Mouse (Mus musculus) urinary bladder, adult 18-20 months (tissue): ENCODE data around the gene Lrrc4.
A peak's percentile ranks its signal among the peaks of the same experiment; 100 is the strongest.

Experiments used
- DNase-seq, 2 experiments: peaks; one replicate each; pipeline ENCODE4 v3.0.0; 2022; ENCODE audit warnings: low spot score in 2 of 2, mixed read lengths in 2 of 2

Gene Lrrc4

GRCm38 (mm10) chr6:28831011-28831853 lies at the start of gene Lrrc4:
Gene Lrrc4, minus strand, starts transcription at chr6:28831747.
- no peak for DNase-seq

GRCm38 (mm10) chr6:28880909-28881308 lies 49.4 kb upstream of the Lrrc4 start:
- no peak for DNase-seq

GRCm38 (mm10) chr6:28879315-28879714 lies 47.8 kb upstream of the Lrrc4 start:
- DNase-seq: no peak

- no peak for DNase-seq
Observed at GRCm38 (mm10) chr6:28877945-28878666, 46.6 kb upstream of the Lrrc4 start.

- DNase-seq: no peak
Observed at GRCm38 (mm10) chr6:28876492-28876891, 44.9 kb upstream of the Lrrc4 start.

- no peak for DNase-seq
Observed at GRCm38 (mm10) chr6:28875333-28875732, 43.8 kb upstream of the Lrrc4 start.

- no peak for DNase-seq
Observed at GRCm38 (mm10) chr6:28874759-28875158, 43.2 kb upstream of the Lrrc4 start.

- no peak for DNase-seq
Observed at GRCm38 (mm10) chr6:28874053-28874452, 42.5 kb upstream of the Lrrc4 start.

- no peak for DNase-seq
Observed at GRCm38 (mm10) chr6:28872421-28872795, 40.9 kb upstream of the Lrrc4 start.

- no peak for DNase-seq
Observed at GRCm38 (mm10) chr6:28871725-28872420, 40.3 kb upstream of the Lrrc4 start.

- DNase-seq: peak in 1 of 2 experiments; percentile 19
Observed at GRCm38 (mm10) chr6:28867516-28868251, 36.1 kb upstream of the Lrrc4 start.

GRCm38 (mm10) chr6:28866206-28866605 lies 34.7 kb upstream of the Lrrc4 start:
- no peak for DNase-seq

GRCm38 (mm10) chr6:28865112-28865511 lies 33.6 kb upstream of the Lrrc4 start:
- no peak for DNase-seq

- no peak for DNase-seq
Observed at GRCm38 (mm10) chr6:28864684-28865083, 33.1 kb upstream of the Lrrc4 start.

- no peak for DNase-seq
Observed at GRCm38 (mm10) chr6:28862304-28862703, 30.8 kb upstream of the Lrrc4 start.

- no peak for DNase-seq
Observed at GRCm38 (mm10) chr6:28860922-28861321, 29.4 kb upstream of the Lrrc4 start.

- no peak for DNase-seq
Observed at GRCm38 (mm10) chr6:28860450-28860849, 28.9 kb upstream of the Lrrc4 start.

GRCm38 (mm10) chr6:28859094-28859493 lies 27.5 kb upstream of the Lrrc4 start:
- no peak for DNase-seq

- no peak for DNase-seq
Observed at GRCm38 (mm10) chr6:28857198-28858180, 25.9 kb upstream of the Lrrc4 start.

GRCm38 (mm10) chr6:28856789-28857188 lies 25.2 kb upstream of the Lrrc4 start:
- no peak for DNase-seq
